Mouse (Mus musculus) MEL (cell line): ENCODE measurements at regions not wholly inside any gene's neighbourhood (a gene's known extent, or its start where the extent isn't known, plus 50 kb on each side); places are given as distances from the start of the nearest gene placed in this dataset.

Experiments
- DNase-seq: peaks from one replicate; pipeline ENCODE4 v3.0.0; 2011; ENCODE audit warnings: low read depth, low spot score
- H3K27ac ChIP-seq: 2 replicates; pipeline ENCODE4 v1.5.1; 2012; ENCODE audit warnings: low read depth, mild to moderate bottlenecking, control low read depth, low read length, moderate library complexity; ENCODE audit not compliant: control insufficient read depth
- H3K27me3 ChIP-seq, 2 experiments: fragments of 150-350 bp in 1 of 2; sonication (generic) in 1 of 2; 2 replicates each; pipeline ENCODE4 v1.6.1; 2012; ENCODE audit warnings: low read length in 2 of 2, mild to moderate bottlenecking in 2 of 2, improper control_type of control experiment in 1 of 2, moderate library complexity in 1 of 2; ENCODE audit not compliant: insufficient read depth in 2 of 2, control insufficient read depth in 1 of 2
- H3K36me3 ChIP-seq, 2 experiments: 2 replicates each; pipeline ENCODE4 v1.6.1; 2012 to 2014; ENCODE audit warnings: low read length in 2 of 2, improper control_type of control experiment in 1 of 2, inconsistent platforms in 1 of 2, mild to moderate bottlenecking in 1 of 2; ENCODE audit not compliant: insufficient read depth in 2 of 2, control insufficient read depth in 1 of 2
- H3K4me1 ChIP-seq, 2 experiments: fragments of 150-350 bp in 1 of 2; sonication (generic) in 1 of 2; 2 replicates each; pipeline ENCODE4 v1.6.1; 2012; ENCODE audit warnings: low read length in 2 of 2, improper control_type of control experiment in 1 of 2, mild to moderate bottlenecking in 1 of 2; ENCODE audit not compliant: insufficient read depth in 2 of 2, control insufficient read depth in 1 of 2
- H3K4me3 ChIP-seq, 2 experiments: fragments of 150-350 bp in 1 of 2; sonication (generic) in 1 of 2; 2 replicates each; pipeline ENCODE4 v1.5.1; 2012; ENCODE audit warnings: low read depth in 2 of 2, low read length in 2 of 2, mild to moderate bottlenecking in 2 of 2, moderate library complexity in 2 of 2, control low read depth in 1 of 2, improper control_type of control experiment in 1 of 2; ENCODE audit not compliant: control insufficient read depth in 1 of 2, insufficient read depth in 1 of 2
- H3K79me2 ChIP-seq: 2 replicates; pipeline ENCODE4 v1.6.1; 2012; ENCODE audit warnings: mild to moderate bottlenecking, low read length, moderate library complexity; ENCODE audit not compliant: control insufficient read depth, poor library complexity, insufficient read depth
- H3K9ac ChIP-seq: 2 replicates; pipeline ENCODE4 v1.6.1; 2012; ENCODE audit warnings: low read depth, mild to moderate bottlenecking, control low read depth, low read length, moderate library complexity; ENCODE audit not compliant: control insufficient read depth, poor library complexity, severe bottlenecking
- H3K9me3 ChIP-seq: fragments of 150-350 bp; sonication (generic); replicated peaks from 2 replicates; pipeline ENCODE4 v1.6.1; 2012; ENCODE audit warnings: mild to moderate bottlenecking, low read length, improper control_type of control experiment, moderate library complexity; ENCODE audit not compliant: insufficient read depth
- CHD1 ChIP-seq: IDR thresholded peaks from 2 replicates; pipeline ENCODE4 v1.6.1; 2012; ENCODE audit warnings: low read depth, mild to moderate bottlenecking, inconsistent platforms, low read length, improper control_type of control experiment
- CHD2 ChIP-seq: IDR thresholded peaks from 2 replicates; pipeline ENCODE4 v1.6.1; 2011; ENCODE audit warnings: low read length, improper control_type of control experiment
- CTCF ChIP-seq, 3 experiments: IDR thresholded peaks in 2 of 3; conservative IDR thresholded peaks in 1 of 3; 2 replicates each; pipeline ENCODE4 v1.5.1; 2011 to 2012; ENCODE audit warnings: low read length in 3 of 3, low read depth in 2 of 3, mild to moderate bottlenecking in 2 of 3, improper control_type of control experiment in 1 of 3, inconsistent platforms in 1 of 3, mixed read lengths in 1 of 3, moderate library complexity in 1 of 3; ENCODE audit not compliant: control insufficient read depth in 1 of 3, insufficient read depth in 1 of 3, poor library complexity in 1 of 3, severe bottlenecking in 1 of 3
- E2F4 ChIP-seq: IDR thresholded peaks from 2 replicates; pipeline ENCODE4 v1.6.1; 2011; ENCODE audit warnings: low read depth, low read length, improper control_type of control experiment, borderline replicate concordance
- ELF1 ChIP-seq: IDR thresholded peaks from 2 replicates; pipeline ENCODE4 v1.6.1; 2014; ENCODE audit warnings: low read depth, mild to moderate bottlenecking, inconsistent platforms, low read length, improper control_type of control experiment, moderate library complexity
- ETS1 ChIP-seq: IDR thresholded peaks from 2 replicates; pipeline ENCODE4 v1.6.1; 2012; ENCODE audit warnings: low read depth, mild to moderate bottlenecking, inconsistent platforms, low read length, improper control_type of control experiment, moderate library complexity
- GATA1 ChIP-seq: IDR thresholded peaks from 2 replicates; pipeline ENCODE4 v1.6.1; 2011; ENCODE audit warnings: low read depth, low read length, improper control_type of control experiment
- HCFC1 ChIP-seq: IDR thresholded peaks from 2 replicates; pipeline ENCODE4 v1.6.1; 2012; ENCODE audit warnings: low read depth, mild to moderate bottlenecking, inconsistent platforms, low read length, improper control_type of control experiment, moderate library complexity
- JUND ChIP-seq: IDR thresholded peaks from 2 replicates; pipeline ENCODE4 v1.6.1; 2011; ENCODE audit warnings: low read depth, mild to moderate bottlenecking, improper control_type of control experiment, low read length
- MAX ChIP-seq: IDR thresholded peaks from 2 replicates; pipeline ENCODE4 v1.6.1; 2011; ENCODE audit warnings: low read length, improper control_type of control experiment
- MEF2A ChIP-seq: IDR thresholded peaks from 2 replicates; pipeline ENCODE4 v1.6.1; 2014; ENCODE audit warnings: low read depth, mild to moderate bottlenecking, inconsistent platforms, low read length, improper control_type of control experiment; ENCODE audit not compliant: poor library complexity, insufficient replicate concordance, severe bottlenecking; ENCODE audit errors: extremely low read depth
- MYB ChIP-seq: IDR thresholded peaks from 2 replicates; pipeline ENCODE4 v1.6.1; 2011; ENCODE audit warnings: mild to moderate bottlenecking, low read depth, low read length, improper control_type of control experiment
- NELFE ChIP-seq: IDR thresholded peaks from 2 replicates; pipeline ENCODE4 v1.6.1; 2011; ENCODE audit warnings: low read depth, low read length, improper control_type of control experiment
- NRF1 ChIP-seq: IDR thresholded peaks from 2 replicates; pipeline ENCODE4 v1.6.1; 2014; ENCODE audit warnings: low read depth, mild to moderate bottlenecking, inconsistent platforms, low read length, improper control_type of control experiment, moderate library complexity; ENCODE audit not compliant: poor library complexity, insufficient read depth, severe bottlenecking
- POLR2AphosphoS5 ChIP-seq: IDR thresholded peaks from 2 replicates; pipeline ENCODE4 v1.6.1; 2012; ENCODE audit warnings: low read depth, borderline replicate concordance, mild to moderate bottlenecking, inconsistent platforms, low read length, moderate library complexity, mixed read lengths
- SIN3A ChIP-seq: IDR thresholded peaks from 2 replicates; pipeline ENCODE4 v1.6.1; 2012; ENCODE audit warnings: low read length, improper control_type of control experiment, inconsistent platforms
- TAL1 ChIP-seq: IDR thresholded peaks from 2 replicates; pipeline ENCODE4 v1.6.1; 2012; ENCODE audit warnings: mild to moderate bottlenecking, inconsistent platforms, low read length, moderate library complexity, mixed read lengths
- TBP ChIP-seq: IDR thresholded peaks from 2 replicates; pipeline ENCODE4 v1.8.0; 2011; ENCODE audit warnings: low read depth, low read length, improper control_type of control experiment
- UBTF ChIP-seq: IDR thresholded peaks from 2 replicates; pipeline ENCODE4 v1.6.1; 2012; ENCODE audit warnings: low read depth, mild to moderate bottlenecking, inconsistent platforms, low read length, improper control_type of control experiment, moderate library complexity, borderline replicate concordance; ENCODE audit not compliant: insufficient read depth
- USF1 ChIP-seq: IDR thresholded peaks from 2 replicates; pipeline ENCODE4 v1.6.1; 2014; ENCODE audit warnings: low read depth, mild to moderate bottlenecking, inconsistent platforms, low read length, improper control_type of control experiment, moderate library complexity
- USF2 ChIP-seq, 2 experiments: IDR thresholded peaks; 2 replicates each; pipeline ENCODE4 v1.6.1; 2011 to 2012; ENCODE audit warnings: improper control_type of control experiment in 2 of 2, low read length in 2 of 2, borderline replicate concordance in 1 of 2, inconsistent platforms in 1 of 2, low read depth in 1 of 2, mild to moderate bottlenecking in 1 of 2; ENCODE audit not compliant: insufficient read depth in 1 of 2
- ZC3H11A ChIP-seq: IDR thresholded peaks from 2 replicates; pipeline ENCODE4 v1.6.1; 2012; ENCODE audit warnings: low read depth, mild to moderate bottlenecking, inconsistent platforms, low read length, improper control_type of control experiment
- ZNF384 ChIP-seq: IDR thresholded peaks from 2 replicates; pipeline ENCODE4 v1.6.1; 2012; ENCODE audit warnings: low read depth, mild to moderate bottlenecking, inconsistent platforms, low read length, improper control_type of control experiment

- Histone ChIP-seq H3K9me3 (no peaks in the 10 kb centered on the region), H3K79me2 (no peaks in the 10 kb centered on the region), H3K4me3 (no peak overlapping the region), H3K9ac (no peak overlapping the region), H3K36me3 (no peaks in the 10 kb centered on the region), H3K27ac (no peak overlapping the region), H3K4me1 (no peaks in the 10 kb centered on the region), H3K27me3 (no peaks in the 10 kb centered on the region; a peak in 2 of 4 replicates)
- no peak for DNase-seq
- no peak for TF ChIP-seq SIN3A
- TF ChIP-seq ETS1, result no peak
- TF ChIP-seq JUND, result no peak
- TF ChIP-seq NRF1, result no peak
- TF ChIP-seq CHD1, result no peak
- no peak for TF ChIP-seq ELF1
- no peak for TF ChIP-seq MEF2A
- TF ChIP-seq TAL1, result no peak
- TF ChIP-seq POLR2AphosphoS5, result no peak
- no peak for TF ChIP-seq UBTF
- no peak for TF ChIP-seq CTCF (IDR thresholded peaks at IDR 0.05 in 2 of 3, conservative IDR thresholded peaks at IDR 0.05 in 1 of 3; ENCODE audit: control insufficient read depth in 1 of 3, insufficient read depth in 1 of 3, low read depth in 2 of 3, low read length in 3 of 3, poor library complexity in 1 of 3, severe bottlenecking in 1 of 3)
- no peak for TF ChIP-seq CHD2
- no peak for TF ChIP-seq MAX
- TF ChIP-seq USF2 (IDR thresholded peaks at IDR 0.05; ENCODE audit: borderline replicate concordance in 1 of 2, insufficient read depth in 1 of 2, low read depth in 1 of 2, low read length in 2 of 2), result no peak
- TF ChIP-seq ZNF384, result no peak
- no peak for TF ChIP-seq TBP
- TF ChIP-seq ZC3H11A, result no peak
- TF ChIP-seq HCFC1, result no peak
- TF ChIP-seq E2F4, result no peak
These were observed 117.2 kb downstream of the Zfp36l2 start for GRCm38 (mm10) chr17:84070596-84070995.

- no peaks in the 10 kb centered on the region; a peak in 3 of 4 replicates for H3K27me3 ChIP-seq
- no peak overlapping the region for H3K9ac ChIP-seq
- DNase-seq, result no peak
These were observed 120.6 kb downstream of the Zfp36l2 start for GRCm38 (mm10) chr17:84067102-84067501.

More at GRCm38 (mm10) chr17:84067102-84067501, 120.6 kb downstream of the Zfp36l2 start:
- no peaks in the 10 kb centered on the region for H3K79me2 ChIP-seq
- H3K9me3 ChIP-seq, result no peaks in the 10 kb centered on the region
- no peak overlapping the region for H3K4me3 ChIP-seq
- no peak overlapping the region for H3K27ac ChIP-seq
- H3K36me3 ChIP-seq, result no peaks in the 10 kb centered on the region
- no peak for TF ChIP-seq CHD1
- TF ChIP-seq USF1, result no peak
- TF ChIP-seq MYB, result no peak
- no peak for TF ChIP-seq GATA1
- TF ChIP-seq NELFE, result no peak
- no peaks in the 10 kb centered on the region for H3K4me1 ChIP-seq
